Mouse (Mus musculus) ES-E14 (cell line): ENCODE measurements around the gene Gm13420.

ENCODE experiments used
- CHD2 ChIP-seq: IDR thresholded peaks from 2 replicates; pipeline ENCODE4 v1.6.1; 2014; ENCODE audit warnings: mild to moderate bottlenecking, low read depth, low read length, inconsistent platforms
- HCFC1 ChIP-seq: IDR thresholded peaks from 2 replicates; pipeline ENCODE4 v1.6.1; 2012; ENCODE audit warnings: low read length, inconsistent platforms, borderline replicate concordance; ENCODE audit not compliant: insufficient read depth
- MAFK ChIP-seq: IDR thresholded peaks from 2 replicates; pipeline ENCODE4 v1.6.1; 2014; ENCODE audit warnings: mild to moderate bottlenecking, low read depth, low read length, inconsistent platforms; ENCODE audit not compliant: insufficient read depth
- ZC3H11A ChIP-seq: IDR thresholded peaks from 2 replicates; pipeline ENCODE4 v1.6.1; 2012; ENCODE audit warnings: low read depth, mild to moderate bottlenecking, inconsistent platforms, low read length, borderline replicate concordance
- ZNF384 ChIP-seq: IDR thresholded peaks from 2 replicates; pipeline ENCODE4 v1.6.1; 2012; ENCODE audit warnings: low read depth, low read length, inconsistent platforms

DNA sequence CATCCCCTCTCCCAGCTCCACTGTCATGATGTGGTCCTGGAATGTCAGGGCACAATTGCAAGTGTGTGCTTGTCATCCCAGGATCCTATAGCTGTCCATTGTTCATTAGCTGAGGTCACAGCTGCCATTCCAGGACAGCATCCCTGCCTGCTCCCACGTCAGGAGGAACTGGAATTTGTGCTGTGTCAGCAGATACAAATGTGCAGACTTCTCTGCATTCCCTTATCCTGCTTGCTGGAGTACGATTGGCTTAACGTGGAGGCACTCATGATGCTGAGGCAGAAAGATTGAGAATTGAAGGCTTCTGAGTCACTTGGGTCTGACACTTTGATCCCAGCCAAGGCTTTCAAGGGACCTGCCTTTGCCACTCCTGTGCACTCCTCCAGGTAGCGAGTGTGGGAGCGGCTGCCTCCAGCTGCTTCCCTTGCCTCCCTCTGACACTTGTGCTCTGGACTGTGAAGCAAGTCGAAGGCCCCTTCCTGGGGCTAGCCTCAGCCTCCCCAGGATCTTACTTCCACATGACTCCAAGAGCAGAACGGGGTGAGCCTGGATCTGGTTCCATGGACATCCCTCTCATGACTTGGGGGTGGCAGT, 55.2 kb downstream of the Gm13420 start:
- TF ChIP-seq ZNF384 (no peak), MAFK (peak; percentile 95), ZC3H11A (no peak), CHD2 (no peak), HCFC1 (no peak)
